Comparison of ENCODE assay signal across 12 mouse cellular contexts in genomic region chr2:33393951-33394635, GRCm38 (mm10). TPM values are rescaled to one million over a fixed set of nuclear protein-coding genes. Genes with fewer than 3 reads are reported as not detected.
DNase-seq lines count a peak whose midpoint lies in the region; ATAC-seq lines count a peak whose summit lies in the region.
"Had no signal": no experiment of that assay in that cellular context is flagged by ENCODE, and none has a peak within 500 bp of the region (broad histone marks: within the 10 kb centered on the region; RNA-seq: fewer than 3 reads in every experiment).

No protein-coding gene starts in this region.

- H3K4me3 ChIP-seq in hindbrain, embryonic 13.5 days: no peak overlapping the region
- H3K4me3 ChIP-seq in hindbrain, embryonic 10.5 days: no peak overlapping the region
- H3K4me3 ChIP-seq in limb, embryonic 10.5 days: no peak overlapping the region
- H3K4me3 ChIP-seq: erythroblast, embryonic 14.5 days had no signal

- no peak overlapping the region for H3K9ac ChIP-seq in hindbrain, embryonic 13.5 days

- no peaks in the 10 kb centered on the region for H3K27me3 ChIP-seq in hindbrain, embryonic 13.5 days
- H3K27me3 ChIP-seq in hindbrain, embryonic 10.5 days (ENCODE audit: insufficient read depth, poor library complexity, severe bottlenecking): no peaks in the 10 kb centered on the region
- H3K27me3 ChIP-seq in limb, embryonic 10.5 days (ENCODE audit: low read depth, poor library complexity, severe bottlenecking): no peaks in the 10 kb centered on the region

- DNase-seq in hindbrain, embryonic 10.5 days (ENCODE audit: low spot score): no peak
- DNase-seq in brain, adult 2 months (ENCODE audit: low read depth, low spot score): peak; percentile 93
- DNase-seq in cerebellum, postnatal 25 days: peak; percentile 75 to 77
- DNase-seq in layer of hippocampus, postnatal 10 days (ENCODE audit: low spot score in 2 of 2): peak; percentile 37 to 48
- DNase-seq in adrenal gland, adult (ENCODE audit: inconsistent age in 2 of 2, low spot score in 1 of 2): no peak
- no peak for DNase-seq in limb, embryonic 10.5 days (ENCODE audit: low spot score)
- DNase-seq: kidney, adult 8-10 months; lung, adult 18-20 months; thymus, adult 18-20 months had no signal

- no peak for ATAC-seq in hindbrain, embryonic 13.5 days (ENCODE audit: low FRiP score)
- no peak for ATAC-seq in inflammation-experienced regulatory T-cells, adult 6 months

- H3K36me3 ChIP-seq in hindbrain, embryonic 13.5 days: no peaks in the 10 kb centered on the region; the same call in 1 of the 2 replicates
- H3K36me3 ChIP-seq in hindbrain, embryonic 10.5 days: no peaks in the 10 kb centered on the region
- no peaks in the 10 kb centered on the region for H3K36me3 ChIP-seq in limb, embryonic 10.5 days

- WGBS in hindbrain, embryonic 13.5 days: 62% methylated on average over 11 of the region's 11 CpGs
- 83% methylated on average over 11 of the region's 11 CpGs for WGBS in hindbrain, embryonic 10.5 days
- WGBS in limb, embryonic 10.5 days: 86% methylated on average over 11 of the region's 11 CpGs

- H3K9me3 ChIP-seq in hindbrain, embryonic 13.5 days: no peaks in the 10 kb centered on the region
- H3K9me3 ChIP-seq in hindbrain, embryonic 10.5 days: 0 out of 2 replicates have a peak, but pooled peaks cover 7% of the 10 kb centered on the region
- H3K9me3 ChIP-seq in limb, embryonic 10.5 days (replicated peaks): no peaks in the 10 kb centered on the region; the same call in 1 of the 2 replicates

- H3K27ac ChIP-seq in hindbrain, embryonic 13.5 days: 0 out of 2 replicates have a peak overlapping the region, but pooled peaks have one; percentile 25
- no peak overlapping the region for H3K27ac ChIP-seq in hindbrain, embryonic 10.5 days
- no peak overlapping the region for H3K27ac ChIP-seq in limb, embryonic 10.5 days

- peaks cover 9% of the 10 kb centered on the region for H3K4me1 ChIP-seq in hindbrain, embryonic 13.5 days (replicated peaks)
- H3K4me1 ChIP-seq in hindbrain, embryonic 10.5 days (replicated peaks): no peaks in the 10 kb centered on the region
- no peaks in the 10 kb centered on the region for H3K4me1 ChIP-seq in limb, embryonic 10.5 days

- no peak overlapping the region for H3K4me2 ChIP-seq in hindbrain, embryonic 13.5 days

RNA-seq across cellular contexts. Expression of gene Ralgps1, which starts 22.8 kb away (rescaled TPM):
- 37.3 and 39.7 TPM in 2 replicates for polyA plus RNA-seq in hindbrain, embryonic 13.5 days (2015; fragmentation: Nextera tagmentation; extraction: Ambion mirVana)
- 7.5 and 12.2 TPM in 2 replicates for polyA plus RNA-seq in hindbrain, embryonic 10.5 days (2016; fragmentation: Nextera tagmentation; extraction: Ambion mirVana)
- total RNA-seq in layer of hippocampus, postnatal 10 days (2021): 10 to 100 TPM; 69.3 to 78.0 TPM
- polyA plus RNA-seq in limb, embryonic 10.5 days (2016; fragmentation: Nextera tagmentation; extraction: Ambion mirVana): 2.4 and 3.8 TPM in 2 replicates
- 10 to 100 TPM in 1 of 3 experiments, 1 to 10 TPM in 2; 5.2 to 14.8 (median 7.4) TPM for polyA plus RNA-seq in inflammation-experienced regulatory T-cells, adult 6 months (2017; shearing (Covaris generic))
- polyA plus RNA-seq: erythroblast, embryonic 14.5 days had no signal

RNA-seq across cellular contexts. Expression of gene Zbtb34, which starts 37.0 kb away (rescaled TPM):
- polyA plus RNA-seq in hindbrain, embryonic 13.5 days (2015; fragmentation: Nextera tagmentation; extraction: Ambion mirVana): 7.2 and 9.2 TPM in 2 replicates
- polyA plus RNA-seq in hindbrain, embryonic 10.5 days (2016; fragmentation: Nextera tagmentation; extraction: Ambion mirVana): 7.2 and 8.2 TPM in 2 replicates
- 10 to 100 TPM; 17.4 to 18.7 TPM for total RNA-seq in layer of hippocampus, postnatal 10 days (2021)
- 7.1 and 8.6 TPM in 2 replicates for polyA plus RNA-seq in limb, embryonic 10.5 days (2016; fragmentation: Nextera tagmentation; extraction: Ambion mirVana)
- 1 to 10 TPM in 1 of 3 experiments, under 1 TPM in 2; 0.72 to 1.0 (median 0.95) TPM for polyA plus RNA-seq in inflammation-experienced regulatory T-cells, adult 6 months (2017; shearing (Covaris generic))

Comparison
In these comparisons a context has a peak if more than half of its experiments do, and no peak if none do; other contexts are left out.
1. DNase-seq: peak in brain, adult 2 months (single experiment), cerebellum, postnatal 25 days (2 of 2) and layer of hippocampus, postnatal 10 days (2 of 2); none in hindbrain, embryonic 10.5 days (single experiment), adrenal gland, adult (0 of 2) and limb, embryonic 10.5 days (single experiment).